Mouse (Mus musculus) cerebellum, adult 2 months (tissue): ENCODE data around the gene Vps39. TPM values are rescaled to one million over a fixed set of nuclear protein-coding genes. Genes with fewer than 3 reads are reported as not detected.

ENCODE experiments used
- DNase-seq, 2 experiments: peaks; one replicate each; pipeline ENCODE4 v3.0.0; 2021
- H3K27ac ChIP-seq: fragments of 200-500 bp; 2 replicates; pipeline ENCODE4 v1.5.1; 2012; ENCODE audit warnings: low read length, control low read depth, inconsistent platforms; ENCODE audit not compliant: insufficient read depth
- H3K27me3 ChIP-seq: fragments of 200-500 bp; 2 replicates; pipeline ENCODE4 v1.6.1; 2012; ENCODE audit warnings: inconsistent platforms, mild to moderate bottlenecking, low read length, moderate library complexity; ENCODE audit not compliant: control insufficient read depth, insufficient read depth
- H3K4me1 ChIP-seq: fragments of 200-500 bp; 2 replicates; pipeline ENCODE4 v1.6.1; 2011; ENCODE audit warnings: low read length; ENCODE audit not compliant: control insufficient read depth, insufficient read depth
- H3K4me3 ChIP-seq: fragments of 200-500 bp; replicated peaks from 2 replicates; pipeline ENCODE3; 2011; ENCODE audit warnings: mild to moderate bottlenecking, low read depth, low read length, control low read depth; ENCODE audit not compliant: insufficient read depth
- CTCF ChIP-seq: fragments of 200-500 bp; IDR thresholded peaks from 2 replicates; pipeline ENCODE4 v1.5.1; 2011; ENCODE audit warnings: low read depth, mild to moderate bottlenecking, control low read depth, low read length, moderate library complexity, borderline replicate concordance; ENCODE audit not compliant: insufficient read depth
- POLR2A ChIP-seq: fragments of 200-500 bp; IDR thresholded peaks from 2 replicates; pipeline ENCODE4 v1.6.1; 2011; ENCODE audit warnings: low read length, control low read depth, borderline replicate concordance; ENCODE audit not compliant: insufficient read depth
- WGBS: fragments of 180-500 bp; shearing (Covaris S2); methylation state at CpG from one replicate; pipeline ENCODE4 v1.1.7; 2018; 5-methylcytosine and 5-hydroxymethylcytosine counted together
- polyA plus RNA-seq: library from polyadenylated mRNA; depleted of rRNA; stranded (reverse); fragments of >200 nt; gene quantifications from 2 replicates; pipeline ENCODE4 v1.2.3, GENCODE M21; 2012; rRNA removed

The Vps39 gene
- polyA plus RNA-seq, 1 experiment, result 66.1 TPM

DNA sequence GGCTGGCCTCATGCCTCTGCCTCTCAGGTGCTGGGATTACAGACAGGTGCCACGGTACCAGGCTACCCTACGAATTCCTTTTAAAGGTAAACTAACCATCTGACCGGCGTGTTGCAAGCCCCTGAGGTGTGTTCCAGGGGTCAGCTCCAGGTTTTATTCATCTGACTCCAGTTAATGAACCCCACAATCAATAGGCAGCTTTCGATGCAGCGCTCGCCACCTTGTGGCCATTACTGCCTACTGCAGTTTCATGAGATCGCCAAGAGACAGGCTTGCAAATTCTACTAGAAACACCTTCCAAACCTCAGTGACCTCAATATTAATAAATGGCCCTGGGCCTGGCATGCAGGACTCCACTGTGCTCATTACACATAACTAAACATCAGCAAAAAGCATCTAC lies 73.0 kb downstream of the Vps39 start:
- no peak overlapping the region for H3K27ac ChIP-seq
- H3K4me1 ChIP-seq, result peaks cover under 1% of the 10 kb centered on the region
- peak; percentile 64 to 75 for DNase-seq
- H3K4me3 ChIP-seq, result no peak overlapping the region
- WGBS, result 15% methylated on average over 8 of the region's 8 CpGs
- TF ChIP-seq POLR2A (no peak), CTCF (peak; percentile 79)
- no peaks in the 10 kb centered on the region for H3K27me3 ChIP-seq

DNA sequence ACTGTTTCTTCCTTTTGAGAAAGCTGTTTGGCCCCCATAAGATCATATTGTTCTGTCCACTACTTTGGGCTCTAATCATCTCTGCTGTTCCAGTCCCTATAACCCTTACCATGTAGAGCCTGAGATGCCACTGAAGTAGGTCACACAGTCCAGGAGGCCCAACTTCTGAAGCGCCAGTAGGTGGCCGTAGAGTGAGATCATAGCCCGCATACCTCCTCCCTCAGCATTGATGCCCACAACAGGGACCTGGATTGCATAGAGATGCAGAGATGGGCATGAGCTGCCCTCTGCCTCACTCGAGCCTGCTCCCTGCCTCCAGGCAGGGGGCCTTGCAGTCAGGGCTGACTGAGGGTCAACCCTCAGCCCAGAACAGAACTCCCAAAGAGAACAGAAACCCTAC lies 76.0 kb downstream of the Vps39 start:
- Histone ChIP-seq H3K4me3 (no peak overlapping the region), H3K4me1 (no peaks in the 10 kb centered on the region), H3K27ac (no peak overlapping the region), H3K27me3 (no peaks in the 10 kb centered on the region)
- WGBS, result 79% methylated on average over 4 of the region's 4 CpGs
- no peak for DNase-seq
- TF ChIP-seq CTCF, result no peak
- no peak for TF ChIP-seq POLR2A

DNA sequence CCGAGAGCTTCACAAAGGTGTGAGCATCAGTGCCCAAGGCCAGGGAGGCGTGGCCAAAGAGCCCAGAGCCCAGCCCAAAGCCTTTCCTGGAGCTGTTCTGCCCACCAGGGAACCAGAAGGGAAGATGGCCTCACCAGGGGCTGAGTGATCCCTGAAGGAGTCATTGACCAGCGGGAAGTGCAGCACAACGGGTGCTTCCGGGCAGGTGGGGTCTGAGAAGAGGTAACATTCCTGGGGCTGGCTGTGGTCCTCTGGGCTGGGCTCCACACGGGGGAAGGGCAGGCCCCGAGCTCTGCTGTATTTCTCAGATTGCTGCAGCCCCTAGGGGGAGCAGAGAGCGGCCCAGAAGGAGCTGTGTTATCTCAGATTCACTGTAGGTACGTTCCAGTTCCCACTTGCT lies 84.3 kb downstream of the Vps39 start:
- H3K27ac ChIP-seq, result no peak overlapping the region
- TF ChIP-seq CTCF (no peak), POLR2A (no peak)
- H3K27me3 ChIP-seq, result no peaks in the 10 kb centered on the region
- DNase-seq, result no peak
- H3K4me1 ChIP-seq, result no peaks in the 10 kb centered on the region
- H3K4me3 ChIP-seq, result no peak overlapping the region
- WGBS, result 15% methylated on average over 9 of the region's 9 CpGs

Other genes starting within 250 kb of the Vps39 start
- 13.2 and 14.3 TPM in 2 replicates for gene Ehd4, start 198.5 kb downstream of the Vps39 start, polyA plus RNA-seq
- 9.5 and 9.7 TPM in 2 replicates for gene Pla2g4e, start 107.8 kb downstream of the Vps39 start, polyA plus RNA-seq
- 0.07 and 0.08 TPM in 2 replicates for gene Pla2g4d, start 63.9 kb downstream of the Vps39 start, polyA plus RNA-seq
- gene Pla2g4f, start 39.0 kb downstream of the Vps39 start, polyA plus RNA-seq, result 0.05 and 0.07 TPM in 2 replicates
- 12.8 and 13.6 TPM in 2 replicates for gene Ganc, start 50.8 kb upstream of the Vps39 start, polyA plus RNA-seq
- gene Tmem87a, start 51.0 kb upstream of the Vps39 start, polyA plus RNA-seq, result 22.7 and 24.4 TPM in 2 replicates
- gene Capn3, start 102.9 kb upstream of the Vps39 start, polyA plus RNA-seq, result 1.4 and 1.7 TPM in 2 replicates
- 66.0 and 66.3 TPM in 2 replicates for gene Zfp106, start 210.7 kb upstream of the Vps39 start, polyA plus RNA-seq
- gene Snap23, start 214.5 kb upstream of the Vps39 start, polyA plus RNA-seq, result 16.9 and 17.8 TPM in 2 replicates